8 mouse cellular contexts compared by ENCODE assay signal in the genomic region with DNA sequence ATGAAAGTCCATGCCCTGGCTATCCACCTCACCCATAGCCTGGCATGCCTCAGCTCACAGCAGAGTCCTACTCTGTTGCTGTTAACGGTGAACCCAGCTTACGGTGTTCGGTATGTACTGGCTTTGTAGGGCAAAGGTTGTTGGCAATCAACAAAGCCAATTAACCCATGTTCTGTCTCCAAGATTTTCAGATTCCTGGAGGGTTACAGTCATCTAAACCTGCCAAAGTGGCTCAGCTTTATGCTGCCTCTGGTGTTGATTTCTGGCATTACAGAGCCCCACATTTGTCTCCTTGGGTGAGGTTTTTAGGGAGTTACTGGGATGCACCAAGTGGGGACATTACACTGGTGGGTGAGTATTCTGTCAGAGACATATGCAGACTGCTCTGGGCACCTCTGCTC. TPM values are rescaled to one million over a fixed set of nuclear protein-coding genes. Genes with fewer than 3 reads are reported as not detected.
A peak's percentile ranks its signal among the peaks of the same experiment; 100 is the strongest.
DNase-seq lines count a peak whose midpoint lies in the region; ATAC-seq lines count a peak whose summit lies in the region.

No protein-coding gene starts in this region.

- peaks cover 25% of the 10 kb centered on the region for H3K27me3 ChIP-seq in hindbrain, embryonic 10.5 days (ENCODE audit: insufficient read depth, poor library complexity, severe bottlenecking)
- H3K27me3 ChIP-seq in hindbrain, embryonic 16.5 days (replicated peaks; ENCODE audit: control insufficient read depth, insufficient read depth, low read length) = no peaks in the 10 kb centered on the region
- H3K27me3 ChIP-seq in heart, embryonic 15.5 days = 0 out of 2 replicates have a peak, but pooled peaks cover 9% of the 10 kb centered on the region
- peaks cover 29% of the 10 kb centered on the region for H3K27me3 ChIP-seq in liver, embryonic 15.5 days

- H3K4me3 ChIP-seq in hindbrain, embryonic 10.5 days = peak overlapping the region; percentile 23; the same call in 1 of the 2 replicates
- no peak overlapping the region for H3K4me3 ChIP-seq in hindbrain, embryonic 16.5 days (ENCODE audit: low read length)
- peak overlapping the region; percentile 40 for H3K4me3 ChIP-seq in heart, embryonic 15.5 days
- peak overlapping the region; percentile 56 for H3K4me3 ChIP-seq in liver, embryonic 15.5 days (replicated peaks)

- no peak overlapping the region for H3K9ac ChIP-seq in hindbrain, embryonic 16.5 days (ENCODE audit: low read depth, low read length)
- no peak overlapping the region for H3K9ac ChIP-seq in heart, embryonic 15.5 days
- H3K9ac ChIP-seq in liver, embryonic 15.5 days = peak overlapping the region; percentile 51

- H3K36me3 ChIP-seq in hindbrain, embryonic 10.5 days = no peaks in the 10 kb centered on the region
- no peaks in the 10 kb centered on the region for H3K36me3 ChIP-seq in hindbrain, embryonic 16.5 days (ENCODE audit: control insufficient read depth, insufficient read depth, low read length)
- H3K36me3 ChIP-seq in heart, embryonic 15.5 days = no peaks in the 10 kb centered on the region
- no peaks in the 10 kb centered on the region for H3K36me3 ChIP-seq in liver, embryonic 15.5 days (replicated peaks)

- no peak overlapping the region for H3K4me2 ChIP-seq in hindbrain, embryonic 16.5 days (ENCODE audit: low read length)
- peak overlapping the region; percentile 54 for H3K4me2 ChIP-seq in heart, embryonic 15.5 days
- peak overlapping the region; percentile 71 for H3K4me2 ChIP-seq in liver, embryonic 15.5 days

- peaks cover 63% of the 10 kb centered on the region for H3K4me1 ChIP-seq in hindbrain, embryonic 10.5 days (replicated peaks)
- no peaks in the 10 kb centered on the region for H3K4me1 ChIP-seq in hindbrain, embryonic 16.5 days (ENCODE audit: control insufficient read depth, insufficient read depth, low read depth, low read length)
- H3K4me1 ChIP-seq in heart, embryonic 15.5 days (replicated peaks) = peaks cover 26% of the 10 kb centered on the region
- peaks cover 100% of the 10 kb centered on the region for H3K4me1 ChIP-seq in liver, embryonic 15.5 days (replicated peaks)

- no peak for ATAC-seq in hindbrain, embryonic 16.5 days
- no peak for ATAC-seq in heart, embryonic 15.5 days (replicated peaks; ENCODE audit: insufficient number of reproducible peaks, insufficient read depth, low FRiP score, low read depth)
- ATAC-seq in liver, embryonic 15.5 days (ENCODE audit: insufficient read depth) = no peak

- no peaks in the 10 kb centered on the region for H3K9me3 ChIP-seq in hindbrain, embryonic 10.5 days
- H3K9me3 ChIP-seq in hindbrain, embryonic 16.5 days (ENCODE audit: control insufficient read depth, low read length) = no peaks in the 10 kb centered on the region
- H3K9me3 ChIP-seq in heart, embryonic 15.5 days (replicated peaks) = no peaks in the 10 kb centered on the region
- no peaks in the 10 kb centered on the region for H3K9me3 ChIP-seq in liver, embryonic 15.5 days (replicated peaks)

- no peak overlapping the region for H3K27ac ChIP-seq in hindbrain, embryonic 10.5 days
- H3K27ac ChIP-seq in hindbrain, embryonic 16.5 days (ENCODE audit: low read depth, low read length) = no peak overlapping the region
- no peak overlapping the region for H3K27ac ChIP-seq in heart, embryonic 15.5 days
- H3K27ac ChIP-seq in liver, embryonic 15.5 days (replicated peaks) = peak overlapping the region; percentile 66

- intact Hi-C loops in left cerebral cortex, postnatal 10 days (cut with DNase I) = no loop called here

- 87% methylated on average over 3 of the region's 3 CpGs for WGBS in hindbrain, embryonic 10.5 days
- WGBS in hindbrain, embryonic 16.5 days = 84% methylated on average over 3 of the region's 3 CpGs
- WGBS in heart, embryonic 15.5 days = 60% methylated on average over 3 of the region's 3 CpGs
- WGBS in liver, embryonic 15.5 days (ENCODE audit: insufficient replicate concordance) = 14% methylated on average over 3 of the region's 3 CpGs

- no peak for DNase-seq in hindbrain, embryonic 10.5 days (ENCODE audit: low spot score)
- DNase-seq in A20 (ENCODE audit: low read depth, low spot score) (peak; percentile 67), NIH3T3 (ENCODE audit: low read depth) (peak; percentile 51)
- no peak for DNase-seq in embryo, embryonic 10 days (ENCODE audit: low spot score)
- DNase-seq in left cerebral cortex, postnatal 10 days (ENCODE audit: extremely low spot score in 1 of 2, low spot score in 2 of 2) = no peak

RNA-seq across cellular contexts. Expression of gene Cbfa2t3, which starts 1.7 kb away (rescaled TPM):
- 2.2 and 5.4 TPM in 2 replicates for polyA plus RNA-seq in hindbrain, embryonic 10.5 days (2016; fragmentation: Nextera tagmentation; extraction: Ambion mirVana)
- 12.6 and 18.3 TPM in 2 replicates for polyA plus RNA-seq in hindbrain, embryonic 16.5 days (2015; fragmentation: Nextera tagmentation; extraction: Ambion mirVana)
- polyA plus RNA-seq in heart, embryonic 15.5 days (2015; fragmentation: Nextera tagmentation; extraction: Ambion mirVana) = 4.2 and 5.9 TPM in 2 replicates
- 3.5 and 3.6 TPM in 2 replicates for polyA plus RNA-seq in liver, embryonic 15.5 days (2015; fragmentation: Nextera tagmentation; extraction: Ambion mirVana)
- 10 to 100 TPM; 17.8 to 18.8 TPM for total RNA-seq in left cerebral cortex, postnatal 10 days (2021)

Comparison
In these comparisons a context has a peak if more than half of its experiments do, and no peak if none do; other contexts are left out.
1. DNase-seq: peak in A20 (single experiment) and NIH3T3 (single experiment); none in hindbrain, embryonic 10.5 days (single experiment), embryo, embryonic 10 days (single experiment) and left cerebral cortex, postnatal 10 days (0 of 2).